Mouse (Mus musculus) sigmoid colon, adult 10 weeks (tissue): ENCODE results near the gene Aqr. TPM values are rescaled to one million over a fixed set of nuclear protein-coding genes. Genes with fewer than 3 reads are reported as not detected.

Source experiments
- polyA plus RNA-seq: library from polyadenylated mRNA; stranded (reverse); fragments of 350-450 nt; fragmentation: Illumina TruSeq; extraction: RNeasy Lipid Tissue Mini Kit (QIAGEN cat#74804); gene quantifications from one replicate; pipeline ENCODE4 v1.2.3, GENCODE M21; 2014; ENCODE audit warnings: low read depth, low replicate concordance

Gene Aqr
- 33.1 TPM for polyA plus RNA-seq

DNA sequence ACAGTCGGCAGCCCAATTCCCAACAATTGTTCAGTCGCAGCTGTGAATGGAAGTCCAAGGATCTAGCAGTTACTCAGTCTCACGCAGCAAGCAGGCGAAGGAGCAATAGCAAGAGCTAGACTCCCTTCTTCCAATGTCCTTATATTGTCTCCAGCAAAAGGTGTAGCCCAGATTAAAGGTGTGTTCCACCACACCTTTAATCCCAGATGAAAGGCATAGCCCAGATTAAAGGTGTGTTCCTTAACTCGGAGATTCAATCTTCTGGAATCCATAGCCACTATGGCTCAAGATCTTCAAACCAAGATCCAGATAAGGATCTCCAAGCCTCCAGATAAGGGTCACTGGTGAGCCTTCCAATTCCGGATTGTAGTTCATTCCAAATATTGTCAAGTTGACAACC, at the start of gene Aqr:
Gene Aqr, minus strand, starts transcription at position 101 of the 400 bp plus-strand sequence.

DNA sequence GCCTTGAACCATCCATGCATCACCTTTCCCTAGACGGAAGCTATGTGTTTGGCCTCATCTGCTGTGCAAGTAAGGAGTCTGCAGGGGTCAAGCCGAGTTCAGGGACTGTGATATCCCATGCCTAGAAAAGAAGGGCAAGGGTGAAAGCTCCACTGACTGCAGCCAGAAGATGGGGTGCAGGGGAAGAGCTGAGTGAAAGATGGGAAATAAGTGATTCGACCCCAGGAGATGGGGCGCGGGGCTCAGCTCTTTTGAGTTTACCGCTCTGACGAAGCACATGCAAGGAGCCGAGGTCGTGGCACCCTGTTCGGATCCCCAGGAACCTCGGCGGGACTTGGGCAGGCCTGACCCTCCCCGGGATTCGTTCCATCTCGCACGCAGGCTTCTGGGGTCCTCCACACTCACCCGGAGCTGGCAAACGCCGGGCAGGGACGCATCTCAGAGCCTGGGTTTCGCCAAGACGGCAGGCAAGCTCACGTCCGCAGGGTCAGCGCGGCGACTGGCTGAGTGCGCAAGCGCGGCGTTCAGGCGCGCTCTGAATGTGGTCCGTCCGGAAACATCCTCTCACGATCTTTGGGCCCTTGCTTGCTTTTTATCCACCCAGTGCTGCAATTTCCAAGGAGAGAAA, 14.2 kb upstream of the Aqr start, which contains the start of gene Zfp770:
Gene Zfp770, minus strand, starts transcription at position 538 of the 628 bp plus-strand sequence.

GRCm38 (mm10) chr2:114052696-114053598, 133.9 kb downstream of the Aqr start, which contains the start of gene Actc1:
Actc1 (minus strand) TSS chr2:114053548.

Other genes with a start within 250 kb of the Aqr start
- gene Gjd2, start 173.4 kb downstream of the Aqr start, polyA plus RNA-seq = 0.57 TPM
- gene Actc1, start 133.5 kb downstream of the Aqr start, polyA plus RNA-seq = 0.69 TPM
- gene Zfp770, start 14.4 kb upstream of the Aqr start, polyA plus RNA-seq = 23.1 TPM